Mouse (Mus musculus) megakaryocyte, embryonic 14.5 days (primary cell): ENCODE data around the gene Bcam. TPM values are rescaled to one million over a fixed set of nuclear protein-coding genes. Genes with fewer than 3 reads are reported as not detected.
A peak's percentile ranks its signal among the peaks of the same experiment; 100 is the strongest.

ENCODE experiments used
- H3K27me3 ChIP-seq: replicated peaks from 2 replicates; pipeline ENCODE3; 2012; ENCODE audit warnings: inconsistent platforms
- H3K36me3 ChIP-seq: replicated peaks from 2 replicates; pipeline ENCODE3; 2012; ENCODE audit warnings: low read length, inconsistent platforms, mixed read lengths
- H3K4me1 ChIP-seq: 2 replicates; pipeline ENCODE4 v1.6.1; 2012; ENCODE audit warnings: inconsistent platforms
- H3K4me3 ChIP-seq: replicated peaks from 2 replicates; pipeline ENCODE3; 2012; ENCODE audit warnings: moderate library complexity, mild to moderate bottlenecking, inconsistent platforms
- H3K9me3 ChIP-seq: 2 replicates; pipeline ENCODE4 v1.6.1; 2012; ENCODE audit warnings: inconsistent platforms
- FLI1 ChIP-seq: IDR thresholded peaks from 2 replicates; pipeline ENCODE4 v1.6.1; 2012; ENCODE audit warnings: low read length, inconsistent platforms, mixed read lengths
- GATA1 ChIP-seq: IDR thresholded peaks from 3 replicates; pipeline ENCODE4 v1.6.1; 2012; ENCODE audit warnings: mixed read lengths, low read length, inconsistent platforms, borderline replicate concordance
- polyA plus RNA-seq: library from polyadenylated mRNA; stranded (reverse); fragments of >175 nt; gene quantifications from 2 replicates; pipeline ENCODE4 v1.2.3, GENCODE M21; 2012; ENCODE audit warnings: low replicate concordance; ENCODE audit not compliant: insufficient read depth

Gene Bcam
- polyA plus RNA-seq, 1 experiment: 0.58 TPM

- TF ChIP-seq GATA1 (no peak), FLI1 (no peak)
- peak overlapping the region; percentile 86 for H3K4me3 ChIP-seq
- H3K36me3 ChIP-seq: no peaks in the 10 kb centered on the region
- H3K9me3 ChIP-seq: peaks cover 4% of the 10 kb centered on the region; the same call in 1 of the 2 replicates
- peaks cover 16% of the 10 kb centered on the region for H3K4me1 ChIP-seq
- peaks cover 80% of the 10 kb centered on the region for H3K27me3 ChIP-seq
These were observed 19.1 kb upstream of the Bcam start for GRCm38 (mm10) chr7:19789904-19790347.

- H3K9me3 ChIP-seq: peaks cover 12% of the 10 kb centered on the region; the same call in 1 of the 2 replicates
- TF ChIP-seq FLI1 (no peak), GATA1 (no peak)
- H3K4me1 ChIP-seq: peaks cover 20% of the 10 kb centered on the region
- H3K27me3 ChIP-seq: peaks cover 70% of the 10 kb centered on the region
- no peaks in the 10 kb centered on the region for H3K36me3 ChIP-seq
- H3K4me3 ChIP-seq: no peak overlapping the region
These were observed 15.2 kb upstream of the Bcam start for GRCm38 (mm10) chr7:19785874-19786458.

- TF ChIP-seq GATA1 (no peak), FLI1 (no peak)
These were observed 14.1 kb upstream of the Bcam start for GRCm38 (mm10) chr7:19784764-19785535.

GRCm38 (mm10) chr7:19783630-19784029 is 12.8 kb upstream of the Bcam start:
- Histone ChIP-seq H3K9me3 (peaks cover 19% of the 10 kb centered on the region), H3K4me3 (no peak overlapping the region), H3K4me1 (peaks cover 6% of the 10 kb centered on the region; the same call in 1 of the 2 replicates), H3K27me3 (peaks cover 51% of the 10 kb centered on the region), H3K36me3 (no peaks in the 10 kb centered on the region)
- TF ChIP-seq GATA1: no peak
- TF ChIP-seq FLI1: no peak

More at GRCm38 (mm10) chr7:19784764-19785535, 14.1 kb upstream of the Bcam start:
- Histone ChIP-seq H3K4me3 (no peak overlapping the region), H3K9me3 (peaks cover 14% of the 10 kb centered on the region), H3K27me3 (peaks cover 60% of the 10 kb centered on the region), H3K4me1 (peaks cover 11% of the 10 kb centered on the region), H3K36me3 (no peaks in the 10 kb centered on the region)

GRCm38 (mm10) chr7:19782645-19783044 is 11.8 kb upstream of the Bcam start:
- Histone ChIP-seq H3K4me3 (no peak overlapping the region), H3K27me3 (peaks cover 45% of the 10 kb centered on the region), H3K9me3 (peaks cover 15% of the 10 kb centered on the region), H3K4me1 (peaks cover 6% of the 10 kb centered on the region; the same call in 1 of the 2 replicates), H3K36me3 (no peaks in the 10 kb centered on the region)
- TF ChIP-seq FLI1: no peak
- no peak for TF ChIP-seq GATA1

- Histone ChIP-seq H3K4me1 (peaks cover 4% of the 10 kb centered on the region; the same call in 1 of the 2 replicates), H3K4me3 (no peak overlapping the region), H3K27me3 (peaks cover 45% of the 10 kb centered on the region), H3K36me3 (no peaks in the 10 kb centered on the region), H3K9me3 (peaks cover 17% of the 10 kb centered on the region)
- no peak for TF ChIP-seq GATA1
- no peak for TF ChIP-seq FLI1
These were observed 10.9 kb upstream of the Bcam start for GRCm38 (mm10) chr7:19781741-19782140.

- H3K36me3 ChIP-seq: no peaks in the 10 kb centered on the region
- peaks cover 42% of the 10 kb centered on the region for H3K27me3 ChIP-seq
- TF ChIP-seq GATA1: no peak
- TF ChIP-seq FLI1: no peak
- peaks cover 4% of the 10 kb centered on the region; the same call in 1 of the 2 replicates for H3K4me1 ChIP-seq
- peaks cover 24% of the 10 kb centered on the region for H3K9me3 ChIP-seq
- no peak overlapping the region for H3K4me3 ChIP-seq
These were observed 9.1 kb upstream of the Bcam start for GRCm38 (mm10) chr7:19779903-19780302.

GRCm38 (mm10) chr7:19778645-19779044 is 7.8 kb upstream of the Bcam start:
- Histone ChIP-seq H3K9me3 (peaks cover 24% of the 10 kb centered on the region), H3K27me3 (peaks cover 40% of the 10 kb centered on the region), H3K4me1 (peaks cover 4% of the 10 kb centered on the region; the same call in 1 of the 2 replicates), H3K4me3 (no peak overlapping the region), H3K36me3 (no peaks in the 10 kb centered on the region)
- TF ChIP-seq GATA1: no peak
- TF ChIP-seq FLI1: no peak

GRCm38 (mm10) chr7:19777049-19777723 is 6.4 kb upstream of the Bcam start:
- no peaks in the 10 kb centered on the region for H3K36me3 ChIP-seq
- H3K4me3 ChIP-seq: peak overlapping the region; percentile 12
- TF ChIP-seq GATA1: no peak
- no peak for TF ChIP-seq FLI1
- H3K4me1 ChIP-seq: peaks cover 8% of the 10 kb centered on the region; the same call in 1 of the 2 replicates
- H3K27me3 ChIP-seq: peaks cover 39% of the 10 kb centered on the region
- peaks cover 17% of the 10 kb centered on the region for H3K9me3 ChIP-seq

GRCm38 (mm10) chr7:19771682-19772081 is 866 bp upstream of the Bcam start:
- TF ChIP-seq GATA1 (no peak), FLI1 (no peak)
- Histone ChIP-seq H3K9me3 (peaks cover 7% of the 10 kb centered on the region), H3K4me1 (peaks cover 25% of the 10 kb centered on the region), H3K36me3 (no peaks in the 10 kb centered on the region), H3K27me3 (peaks cover 77% of the 10 kb centered on the region), H3K4me3 (no peak overlapping the region)
